ENCODE assay signal across 24 mouse cellular contexts in the genomic region with DNA sequence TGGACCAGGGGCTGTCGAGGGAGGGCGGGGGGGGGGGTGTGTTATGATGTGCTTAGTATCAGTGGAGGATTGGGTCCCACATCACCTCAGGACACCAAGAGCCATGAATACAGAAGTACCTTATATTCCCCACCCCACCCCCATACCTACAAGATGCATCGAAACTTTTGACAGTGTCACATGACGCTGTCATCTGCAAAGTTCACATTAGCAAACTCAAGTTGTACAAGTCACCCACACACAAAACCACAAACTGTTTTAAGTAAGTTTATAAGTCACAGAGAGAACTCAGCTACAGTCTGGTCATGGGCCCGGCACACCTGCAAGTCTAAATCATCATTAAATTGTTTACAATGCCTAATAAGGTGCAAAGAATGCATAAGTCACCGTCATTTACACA. TPM values are rescaled to one million over a fixed set of nuclear protein-coding genes. Genes with fewer than 3 reads are reported as not detected.
DNase-seq lines count a peak whose midpoint lies in the region; ATAC-seq and TF ChIP-seq lines count a peak whose summit lies in the region.
"Had no signal": no experiment of that assay in that cellular context is flagged by ENCODE, and none has a peak within 500 bp of the region (broad histone marks: within the 10 kb centered on the region; RNA-seq: fewer than 3 reads in every experiment).

No protein-coding gene starts in this region.

- peak; percentile 47 for DNase-seq in CD4-positive helper T cell, adult 2 months (ENCODE audit: low read depth, low spot score)
- peak; percentile 20 for DNase-seq in naive thymus-derived CD4-positive, alpha-beta T cell, adult 2 months (ENCODE audit: low read depth)
- no peak for DNase-seq in liver
- DNase-seq in left cerebral cortex, postnatal 10 days (ENCODE audit: extremely low spot score in 1 of 2, low spot score in 2 of 2): no peak
- DNase-seq: adrenal gland, postnatal 10 days; adrenal gland, postnatal 36 days; cerebellum, adult 18-20 months; cerebellum, adult 9-10 months; cerebellum, postnatal 14 days; gastrocnemius, postnatal 36 days; heart, postnatal 10 days; heart, postnatal 36 days had no signal

- intact Hi-C loops in left cerebral cortex, postnatal 10 days (cut with DNase I): loop anchor here (5.0 kb wide), 1 partner anchor 91 kb away; no protein-coding TSS in a partner anchor

- no peak for TF ChIP-seq CTCF in C2C12 (IDR thresholded peaks at IDR 0.05; ENCODE audit: control insufficient read depth, insufficient read depth, insufficient read length)

- peaks cover 46% of the 10 kb centered on the region for H3K36me3 ChIP-seq in C2C12 (ENCODE audit: control insufficient read depth, insufficient read depth)
- H3K36me3 ChIP-seq: heart, embryonic 12.5 days; heart, embryonic 15.5 days; hindbrain, embryonic 10.5 days; hindbrain, embryonic 13.5 days had no signal

- H3K27me3 ChIP-seq in C2C12 (ENCODE audit: control insufficient read depth, insufficient read depth, insufficient read length): no peaks in the 10 kb centered on the region
- H3K27me3 ChIP-seq: forebrain, embryonic 13.5 days; heart, embryonic 12.5 days; heart, embryonic 15.5 days; hindbrain, embryonic 13.5 days had no signal

- no peak overlapping the region for H3ac ChIP-seq in C2C12 (ENCODE audit: control insufficient read depth, insufficient read length, low read depth)

- no peaks in the 10 kb centered on the region for H3K79me2 ChIP-seq in C2C12 (ENCODE audit: control insufficient read depth, insufficient read depth)

- H3K4me3 ChIP-seq in C2C12 (ENCODE audit: insufficient read depth, poor library complexity, severe bottlenecking): no peak overlapping the region
- H3K4me3 ChIP-seq: forebrain, embryonic 10.5 days; forebrain, embryonic 13.5 days; heart, embryonic 12.5 days; heart, embryonic 15.5 days; hindbrain, embryonic 10.5 days; hindbrain, embryonic 13.5 days had no signal

- no peaks in the 10 kb centered on the region for H3K79me3 ChIP-seq in C2C12 (ENCODE audit: low read depth)

- ATAC-seq in activated CD4-positive, CD25-positive, alpha-beta regulatory T cell, adult 4 months: peak; percentile 70
- ATAC-seq: forebrain, embryonic 13.5 days; forebrain, embryonic 16.5 days; hindbrain, embryonic 16.5 days; intestine, postnatal 0 days had no signal

TF ChIP-seq in C2C12, 6 proteins besides CTCF, POLR2A, EP300 and RAD21:
- TF ChIP-seq USF1 (IDR thresholded peaks at IDR 0.05; ENCODE audit: low read depth) (peak; percentile 34), CEBPB (IDR thresholded peaks at IDR 0.05; ENCODE audit: low read depth) (no peak), MYOD1 (IDR thresholded peaks at IDR 0.05; ENCODE audit: control insufficient read depth, insufficient read length, low read depth) (no peak), FOSL1 (IDR thresholded peaks at IDR 0.05; ENCODE audit: insufficient read depth, low read length, poor library complexity, severe bottlenecking) (no peak), MAX (IDR thresholded peaks at IDR 0.05) (no peak)

RNA-seq across cellular contexts. Expression of gene Zfp365, which starts 21.3 kb away (rescaled TPM):
- 14.1 TPM for polyA plus RNA-seq in C2C12 (2012; fragmentation: generic; extraction: Trizol)
- polyA plus RNA-seq in activated CD4-positive, CD25-positive, alpha-beta regulatory T cell, adult 4 months (2017; shearing (Covaris generic)): 1 to 10 TPM; 3.0 to 5.2 TPM
- total RNA-seq in left cerebral cortex, postnatal 10 days (2021): 100 to 1,000 TPM; 131 to 132 TPM
- total RNA-seq: granulocyte monocyte progenitor cell, adult 5-6 weeks had no signal

Comparison
In these comparisons a context has a peak if more than half of its experiments do, and no peak if none do; other contexts are left out.
1. DNase-seq: peak in CD4-positive helper T cell, adult 2 months (single experiment) and naive thymus-derived CD4-positive, alpha-beta T cell, adult 2 months (single experiment); none in liver (single experiment) and left cerebral cortex, postnatal 10 days (0 of 2).